Mouse (Mus musculus) brain, adult 2 months (tissue): ENCODE measurements at regions not wholly inside any gene's neighbourhood (a gene's known extent, or its start where the extent isn't known, plus 50 kb on each side); places are given as distances from the start of the nearest gene placed in this dataset.
A peak's percentile ranks its signal among the peaks of the same experiment; 100 is the strongest.

Experiments used
- DNase-seq: peaks from one replicate; pipeline ENCODE4 v3.0.0; 2011; ENCODE audit warnings: low read depth, low spot score

DNA sequence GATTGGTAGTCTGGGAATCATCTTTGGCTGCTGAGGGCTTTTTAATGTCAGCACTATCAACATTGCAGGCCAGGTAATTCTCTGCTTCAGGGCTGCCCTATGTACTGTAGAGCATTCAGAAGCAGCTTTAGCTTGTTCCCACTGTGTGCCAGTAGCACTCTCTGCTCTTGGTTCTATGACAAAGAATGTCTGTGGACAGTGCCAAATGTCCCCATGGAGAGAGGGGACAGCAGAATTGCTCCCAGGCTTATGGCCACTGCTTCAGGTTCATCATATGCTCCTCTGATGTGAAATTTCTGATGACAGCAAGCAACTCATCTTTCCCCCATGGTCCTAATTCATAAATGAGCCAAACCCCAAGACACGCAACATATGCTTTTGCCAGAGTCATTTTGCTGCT is 314.3 kb downstream of the Fam19a4 start:
- no peak for DNase-seq

DNA sequence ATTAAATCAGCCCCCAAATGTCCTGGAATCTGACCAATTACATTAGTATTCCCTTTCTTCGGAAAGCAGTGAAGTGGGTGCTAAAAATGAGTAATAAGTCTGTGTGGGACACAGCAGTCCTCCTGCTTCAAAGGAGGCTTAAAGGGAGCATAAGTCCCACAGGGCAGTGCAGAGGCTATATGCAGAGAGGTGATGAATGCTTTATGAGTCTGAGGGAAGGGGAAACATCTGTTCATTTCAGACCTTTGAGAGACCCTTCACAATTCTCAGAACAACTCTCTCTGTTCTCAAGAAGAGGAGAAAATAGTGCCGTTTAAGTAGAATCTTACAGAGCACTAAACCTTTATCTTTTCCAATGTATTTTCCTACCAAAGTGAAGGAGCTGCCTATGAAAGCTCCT is 343.3 kb downstream of the Fam19a4 start:
- DNase-seq, result no peak

DNA sequence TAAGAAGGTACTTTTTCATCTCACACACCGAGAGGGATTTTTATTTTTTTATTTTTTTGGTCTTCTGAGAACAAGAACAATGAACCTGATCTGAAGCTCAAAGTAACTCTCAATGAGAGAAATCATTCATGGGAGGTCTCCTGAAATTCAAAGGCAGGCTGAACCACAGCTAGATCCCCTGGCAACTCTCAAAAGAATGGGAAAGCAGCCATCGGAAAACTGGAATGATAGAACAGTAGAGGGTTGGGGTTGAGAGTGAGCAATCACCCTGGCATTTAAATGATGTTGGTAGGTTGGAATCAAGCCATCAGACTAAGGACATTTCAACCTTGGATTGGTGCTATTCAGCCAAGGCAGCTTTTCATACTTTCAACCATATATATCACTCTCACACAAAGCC is 350.5 kb downstream of the Fam19a4 start:
- peak; percentile 4 for DNase-seq
